Mouse (Mus musculus): Measurements from ENCODE around the gene Gramd2.
"Not testable (repeated sequence)": the region's sequence is repeated elsewhere in the genome, so short reads cannot be mapped to it uniquely, and the experiment has no call there.

Gene Gramd2

GRCm38 (mm10) chr9:59723791-59724442 lies 44.0 kb downstream of the Gramd2 start:
- peak; percentile 60 for DNase-seq

GRCm38 (mm10) chr9:59725515-59725914 lies 45.6 kb downstream of the Gramd2 start:
- DNase-seq: no peak

- DNase-seq: no peak
These were observed 47.8 kb downstream of the Gramd2 start for GRCm38 (mm10) chr9:59727569-59728286.

GRCm38 (mm10) chr9:59731136-59731535 lies 51.2 kb downstream of the Gramd2 start:
- no peak for DNase-seq

GRCm38 (mm10) chr9:59733075-59733474 lies 53.1 kb downstream of the Gramd2 start:
- DNase-seq: no peak

GRCm38 (mm10) chr9:59735394-59735793 lies 55.5 kb downstream of the Gramd2 start:
- no peak for DNase-seq

GRCm38 (mm10) chr9:59740593-59740992 lies 60.6 kb downstream of the Gramd2 start:
- no peak for DNase-seq

- DNase-seq: no peak
These were observed 64.0 kb downstream of the Gramd2 start for GRCm38 (mm10) chr9:59743903-59744302.

- no peak for DNase-seq
These were observed 68.4 kb downstream of the Gramd2 start for GRCm38 (mm10) chr9:59748387-59748786.

GRCm38 (mm10) chr9:59748969-59749368 lies 69.0 kb downstream of the Gramd2 start:
- peak; percentile 57 for DNase-seq

- DNase-seq: no peak
These were observed 69.8 kb downstream of the Gramd2 start for GRCm38 (mm10) chr9:59749581-59750265.

- DNase-seq: peak; percentile 99
These were observed 70.5 kb downstream of the Gramd2 start, which contains the start of the genes Senp8 and Myo9a for GRCm38 (mm10) chr9:59750267-59751065. Gene Senp8, minus strand, starts transcription at chr9:59750710. Gene Myo9a, plus strand, starts transcription at chr9:59750896.

GRCm38 (mm10) chr9:59751066-59751581 lies 71.2 kb downstream of the Gramd2 start:
- DNase-seq: peak; percentile 81

GRCm38 (mm10) chr9:59751966-59752365 lies 72.0 kb downstream of the Gramd2 start:
- DNase-seq: no peak

- DNase-seq: no peak
These were observed 75.3 kb downstream of the Gramd2 start for GRCm38 (mm10) chr9:59755199-59755598.

GRCm38 (mm10) chr9:59757016-59757415 lies 77.1 kb downstream of the Gramd2 start:
- not testable (repeated sequence) for DNase-seq

- DNase-seq: no peak
These were observed 80.6 kb downstream of the Gramd2 start for GRCm38 (mm10) chr9:59760515-59760914.

GRCm38 (mm10) chr9:59766966-59767461 lies 87.1 kb downstream of the Gramd2 start:
- not testable (repeated sequence) for DNase-seq
